Mouse (Mus musculus): ENCODE measurements around the gene Hspa1b. TPM values are rescaled to one million over a fixed set of nuclear protein-coding genes. Genes with fewer than 3 reads are reported as not detected.

The Hspa1b gene
- total RNA-seq, 2 experiments from 2014 or later = 17.0 to 23.5 TPM

DNA sequence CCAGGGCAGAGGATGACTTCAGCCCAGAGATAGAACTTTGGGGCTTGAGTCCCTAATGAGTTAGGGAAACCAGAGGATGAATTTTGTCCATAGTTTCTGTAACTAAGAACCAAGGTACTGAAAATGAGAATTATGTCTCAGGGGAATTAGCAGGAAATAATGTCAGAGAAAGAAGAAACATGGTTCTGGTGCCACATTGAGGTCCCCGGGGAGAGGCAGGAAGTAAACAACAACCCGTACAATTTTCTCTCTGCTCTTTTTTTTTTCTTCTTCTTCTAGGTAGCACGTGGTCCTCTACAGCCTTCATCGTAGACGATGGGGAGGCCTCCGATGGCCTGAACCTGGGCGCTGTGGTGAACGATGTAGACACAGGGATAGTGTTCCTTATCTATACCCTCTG lies 26.8 kb downstream of the Hspa1b start:
- DNase-seq (ENCODE audit: extremely low spot score in 1 of 2, low spot score in 1 of 2) = no peak

DNA sequence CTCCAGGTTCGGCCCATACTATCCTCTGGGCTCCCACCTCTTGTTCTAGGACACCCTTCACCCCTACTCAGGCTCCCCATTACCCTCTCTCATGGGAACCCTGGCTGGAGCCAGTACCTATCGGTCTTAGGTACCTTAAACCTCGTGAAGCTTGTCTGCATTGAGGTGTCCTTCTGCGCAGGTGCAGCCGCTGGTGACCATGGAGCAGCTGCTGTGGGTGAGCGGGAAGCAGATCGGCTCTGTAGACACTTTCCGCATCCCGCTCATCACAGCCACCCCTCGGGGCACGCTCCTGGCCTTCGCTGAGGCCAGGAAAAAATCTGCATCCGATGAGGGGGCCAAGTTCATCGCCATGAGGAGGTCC lies 27.3 kb downstream of the Hspa1b start:
- no peak for DNase-seq (ENCODE audit: extremely low spot score in 1 of 2, low spot score in 1 of 2)

DNA sequence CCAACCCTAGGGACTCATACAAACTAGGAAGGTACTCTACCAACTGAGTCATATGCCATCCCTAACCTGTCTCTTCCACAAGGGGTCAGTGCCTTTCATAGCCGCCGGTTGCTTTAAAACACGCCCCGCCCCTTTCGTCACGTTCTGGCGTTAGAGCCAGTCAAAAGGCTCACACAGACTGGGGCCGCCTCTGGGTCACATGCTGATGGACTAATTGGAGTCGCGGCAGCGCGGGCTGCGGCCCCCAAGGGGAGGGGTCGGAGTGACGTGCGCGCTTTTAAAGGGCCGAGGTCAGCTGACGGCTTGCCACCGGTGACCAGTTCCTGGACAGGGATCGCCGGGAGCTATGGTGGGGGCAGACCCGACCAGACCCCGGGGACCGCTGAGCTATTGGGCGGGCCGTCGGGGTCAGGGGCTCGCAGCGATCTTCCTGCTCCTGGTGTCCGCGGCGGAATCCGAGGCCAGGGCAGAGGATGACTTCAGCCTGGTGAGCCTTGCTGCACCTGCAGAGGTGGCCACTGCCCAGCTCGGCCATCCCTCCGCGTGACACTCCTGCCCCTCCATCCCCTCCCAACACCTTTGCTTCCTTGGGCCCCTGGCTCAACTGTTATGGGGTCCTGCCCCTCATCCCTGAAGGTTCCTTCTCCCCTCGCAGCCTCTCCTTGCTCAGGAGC lies 27.8 kb downstream of the Hspa1b start, which contains the start of gene Neu1:
TSS of gene Neu1 (plus strand) at position 193 of the 674 bp plus-strand sequence.
- DNase-seq (ENCODE audit: extremely low spot score in 1 of 2, low spot score in 1 of 2) = peak; percentile 90 to 95

DNA sequence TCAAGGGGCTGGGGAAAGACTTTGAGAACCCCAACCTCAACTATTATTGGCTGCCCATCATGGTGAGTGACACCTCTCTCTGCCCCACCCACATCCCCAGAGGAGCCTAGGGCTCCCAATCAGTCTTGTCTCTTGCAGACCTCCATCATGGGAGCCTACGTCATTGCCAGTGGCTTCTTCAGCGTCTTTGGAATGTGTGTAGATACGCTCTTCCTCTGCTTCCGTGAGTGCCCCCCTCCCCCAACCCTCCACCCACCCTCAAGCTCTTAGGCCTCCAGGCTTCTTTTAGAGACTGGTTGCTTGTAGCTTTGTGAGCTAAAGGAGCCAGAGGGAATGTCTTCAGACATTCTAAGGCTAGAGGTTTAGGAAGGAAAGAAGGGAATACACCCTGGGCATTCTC lies 30.2 kb downstream of the Hspa1b start:
- no peak for DNase-seq (ENCODE audit: extremely low spot score in 1 of 2, low spot score in 1 of 2)

DNA sequence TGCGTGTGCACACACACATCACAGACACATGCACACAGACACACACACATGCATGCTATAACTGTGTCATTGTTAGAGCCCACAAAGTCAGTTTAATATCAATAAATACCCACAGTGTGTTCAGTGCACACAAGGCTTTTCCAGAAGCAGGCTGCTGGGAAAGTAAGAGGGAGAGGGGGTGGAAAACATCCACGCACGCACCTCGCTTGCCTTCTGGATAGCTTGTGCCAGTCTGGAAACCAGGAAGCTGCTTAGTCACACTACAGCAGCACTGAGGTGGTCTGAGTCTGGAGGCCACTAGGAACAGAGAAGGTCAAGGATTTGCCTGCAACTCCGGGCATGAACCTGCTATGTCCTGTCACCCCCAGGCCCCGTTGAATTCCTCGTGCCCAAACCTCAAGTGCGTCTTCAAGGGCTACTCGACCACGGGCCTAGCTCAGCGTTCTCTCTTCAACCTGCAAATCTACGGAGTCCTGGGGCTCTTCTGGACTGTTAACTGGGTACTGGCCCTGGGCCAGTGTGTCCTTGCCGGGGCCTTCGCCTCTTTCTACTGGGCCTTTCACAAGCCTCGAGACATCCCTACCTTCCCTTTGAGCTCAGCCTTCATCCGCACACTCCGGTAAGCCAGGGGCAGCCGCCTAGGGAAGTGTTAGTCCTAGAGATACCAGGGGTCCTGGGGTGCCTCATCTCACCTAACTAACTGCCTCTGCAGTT lies 31.6 kb downstream of the Hspa1b start:
- no peak for DNase-seq (ENCODE audit: extremely low spot score in 1 of 2, low spot score in 1 of 2)

DNA sequence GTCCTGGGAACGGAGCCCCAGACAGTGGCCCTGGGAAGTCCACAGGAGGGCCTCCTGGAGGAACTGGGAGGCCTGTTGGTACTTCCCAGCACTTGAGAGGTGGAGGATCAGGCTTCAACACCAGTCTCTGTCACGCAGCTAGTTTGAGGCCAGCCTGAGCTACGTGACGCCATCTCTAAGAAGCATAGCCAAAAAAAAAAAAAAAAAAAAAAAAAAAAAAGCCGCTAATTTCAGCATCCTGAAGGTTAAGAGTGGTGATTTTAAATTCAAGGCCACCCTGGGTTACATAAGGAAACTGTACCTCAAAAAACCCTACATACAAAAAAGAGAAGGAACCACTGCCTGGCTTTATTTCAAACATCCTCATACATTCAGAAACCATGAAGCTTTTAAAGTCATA lies 34.8 kb downstream of the Hspa1b start:
- DNase-seq (ENCODE audit: extremely low spot score in 1 of 2, low spot score in 1 of 2) = no peak

DNA sequence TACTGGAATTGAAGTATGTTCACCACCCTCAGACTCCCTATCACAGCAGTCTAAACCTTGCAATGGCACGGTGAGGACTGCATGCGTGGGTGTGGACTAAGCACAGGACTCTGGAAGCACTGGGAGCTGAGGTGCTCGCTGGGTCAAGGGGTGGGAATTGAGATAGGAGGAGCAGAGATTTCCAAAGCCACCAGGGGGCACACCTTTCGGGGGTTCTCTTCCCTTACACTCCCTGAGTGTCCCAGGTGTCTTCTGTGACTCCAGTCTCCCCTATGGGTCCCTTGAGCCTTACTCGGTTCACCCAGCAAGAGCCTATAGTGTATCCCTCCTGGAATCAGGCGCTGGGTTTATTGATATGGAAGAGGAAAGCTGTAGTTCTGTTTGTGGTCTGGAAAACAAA lies 36.1 kb downstream of the Hspa1b start:
- no peak for DNase-seq (ENCODE audit: extremely low spot score in 1 of 2, low spot score in 1 of 2)

DNA sequence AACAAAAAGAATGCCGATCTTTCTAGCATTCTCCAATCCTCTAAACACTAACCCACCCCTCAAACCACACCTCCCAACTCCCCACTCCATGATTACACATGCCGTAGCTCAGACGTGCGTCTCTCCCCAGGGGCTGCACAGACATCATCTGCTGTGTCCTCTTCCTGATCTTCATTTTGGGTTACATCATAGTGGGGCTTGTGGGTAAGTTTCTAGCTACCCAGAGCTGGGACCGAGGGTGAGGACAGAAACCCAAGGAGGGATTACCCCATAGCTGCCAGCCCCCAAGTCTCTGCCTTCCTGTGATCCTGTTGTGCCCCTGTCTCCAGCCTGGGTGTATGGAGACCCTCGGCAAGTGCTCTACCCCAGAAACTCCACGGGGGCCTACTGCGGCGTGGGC lies 41.9 kb downstream of the Hspa1b start:
- no peak for DNase-seq (ENCODE audit: extremely low spot score in 1 of 2, low spot score in 1 of 2)

DNA sequence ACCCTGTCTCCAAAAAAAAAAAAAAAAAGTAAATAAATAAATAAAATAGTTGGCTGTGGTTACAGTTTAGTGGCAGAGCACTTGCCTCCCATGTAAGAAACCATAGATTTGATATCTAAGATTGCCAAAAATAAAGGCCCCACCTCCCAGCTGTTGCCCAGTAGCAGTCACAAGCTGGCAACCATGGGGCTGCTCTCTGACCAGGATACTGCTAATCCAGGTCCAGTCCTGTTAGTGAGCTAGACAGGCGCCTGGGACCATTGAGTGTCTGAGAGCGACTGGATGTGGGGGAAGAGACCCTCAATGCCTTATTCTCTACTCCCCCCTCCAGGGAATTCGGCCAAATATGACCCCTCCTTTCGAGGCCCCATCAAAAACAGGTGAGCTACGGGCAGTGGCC lies 42.7 kb downstream of the Hspa1b start:
- DNase-seq (ENCODE audit: extremely low spot score in 1 of 2, low spot score in 1 of 2) = no peak

DNA sequence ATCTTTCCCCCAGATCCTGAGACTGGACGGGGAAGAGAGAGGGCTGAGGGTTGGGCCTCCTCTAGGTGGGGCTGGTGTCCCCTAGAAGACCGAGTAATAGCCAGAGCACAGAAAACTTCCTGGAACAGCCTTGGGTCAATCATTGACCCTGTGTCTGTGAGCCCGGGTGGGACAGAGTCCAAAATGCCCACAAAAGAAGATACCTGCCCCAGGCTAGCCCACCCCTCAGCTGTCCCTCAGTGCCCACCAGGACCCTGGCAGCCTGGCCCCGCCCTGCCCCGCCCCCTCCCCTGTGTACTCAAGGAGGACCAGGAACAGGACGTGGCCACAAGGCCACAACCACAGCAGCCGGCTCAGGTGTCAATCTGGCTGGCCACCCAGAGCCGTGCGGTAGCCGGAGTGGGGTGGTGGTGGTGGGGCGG lies 43.6 kb downstream of the Hspa1b start:
- no peak for DNase-seq (ENCODE audit: extremely low spot score in 1 of 2, low spot score in 1 of 2)

DNA sequence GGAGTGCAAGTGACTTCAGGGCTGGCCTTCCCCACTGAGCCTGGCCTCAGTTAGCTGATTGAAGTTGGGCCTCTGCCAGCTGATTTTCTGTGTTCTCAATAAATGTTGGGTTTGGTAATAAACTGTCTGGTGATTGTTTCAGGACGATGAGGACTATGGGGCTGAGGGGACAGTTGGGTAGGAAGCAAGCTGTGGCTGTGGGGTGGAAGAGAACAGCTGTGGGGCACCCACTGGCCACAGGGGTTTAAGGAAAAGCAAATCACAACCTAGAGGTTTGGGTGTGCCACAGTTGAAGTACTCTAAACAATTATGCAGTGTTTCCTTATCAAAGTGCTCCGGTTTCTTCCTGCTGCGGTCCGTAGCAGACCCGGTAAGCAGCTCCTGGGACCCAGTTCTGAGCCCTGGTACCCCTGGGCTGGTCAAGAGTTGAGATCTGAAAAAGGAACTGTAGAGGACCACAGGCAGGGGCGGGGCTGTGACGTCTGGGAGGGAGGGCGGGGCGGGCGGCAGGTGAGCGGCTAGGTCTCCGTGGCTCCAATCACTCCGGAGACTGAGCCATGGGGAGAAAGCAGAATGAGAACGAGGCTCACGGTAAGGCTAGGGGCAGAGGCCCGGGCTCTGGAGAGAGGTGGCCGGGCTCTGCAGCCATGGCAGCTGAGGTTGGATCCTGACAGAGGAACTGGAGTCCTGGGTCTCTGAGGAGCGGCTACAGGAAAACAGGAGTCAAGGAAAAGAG lies 44.9 kb downstream of the Hspa1b start, which contains the start of gene Slc44a4:
TSS of gene Slc44a4 (plus strand) at position 537 of the 736 bp plus-strand sequence.
- no peak for DNase-seq (ENCODE audit: extremely low spot score in 1 of 2, low spot score in 1 of 2)

DNA sequence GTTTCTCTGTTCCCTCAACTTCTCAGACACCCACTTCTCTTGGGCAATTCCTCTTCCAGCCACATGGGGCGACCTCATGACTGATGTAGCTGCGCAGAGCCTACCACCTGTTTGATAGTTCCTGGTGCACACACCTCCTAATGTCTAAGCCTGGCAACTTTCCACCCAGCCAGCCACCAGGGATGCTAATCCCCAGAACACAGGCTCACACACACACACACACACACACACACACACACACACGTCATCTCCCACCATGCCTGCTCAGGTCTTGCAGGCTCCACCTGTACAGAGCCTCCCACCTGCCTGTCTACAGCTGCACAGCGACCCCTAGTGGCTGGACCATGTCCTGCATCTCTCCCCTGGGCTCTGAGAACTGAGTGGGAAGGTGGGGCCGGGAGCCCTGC lies 47.1 kb downstream of the Hspa1b start:
- DNase-seq (ENCODE audit: extremely low spot score in 1 of 2, low spot score in 1 of 2) = peak; percentile 71 to 74

DNA sequence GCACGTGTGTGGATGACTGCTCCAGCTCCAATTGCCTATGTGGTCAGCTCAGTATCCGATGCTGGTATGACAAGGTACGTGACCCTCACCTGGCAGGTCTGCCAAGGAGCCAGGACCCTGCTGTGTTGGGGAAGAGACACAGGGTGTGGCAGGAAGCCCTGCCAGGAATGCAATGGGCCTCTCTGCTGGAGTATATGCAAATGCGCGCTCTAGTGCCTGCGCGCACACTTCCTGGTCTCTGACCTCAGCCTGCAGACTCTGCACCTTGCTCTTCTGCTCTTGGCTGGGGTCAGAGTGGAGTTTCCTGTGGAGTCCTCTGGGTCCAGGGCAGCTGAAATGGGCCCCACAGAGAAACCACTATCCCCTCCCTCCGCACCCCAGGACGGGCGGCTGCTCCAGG lies 48.1 kb downstream of the Hspa1b start:
- no peak for DNase-seq (ENCODE audit: extremely low spot score in 1 of 2, low spot score in 1 of 2)

Other genes starting within 250 kb of the Hspa1b start
- 10 to 100 TPM; 16.5 to 17.5 TPM for gene C4b, start 215.4 kb downstream of the Hspa1b start, total RNA-seq (2021)
- gene Cyp21a1, start 154.7 kb downstream of the Hspa1b start, total RNA-seq (2021) = under 1 TPM; 0.12 to 0.19 TPM
- 10 to 100 TPM; 57.3 to 59.8 TPM for gene Stk19, start 122.3 kb downstream of the Hspa1b start, total RNA-seq (2021)
- 10 to 100 TPM; 36.7 to 37.7 TPM for gene Dxo, start 122.2 kb downstream of the Hspa1b start, total RNA-seq (2021)
- gene Skiv2l, start 109.0 kb downstream of the Hspa1b start, total RNA-seq (2021) = 10 to 100 TPM; 64.7 to 72.4 TPM
- gene Nelfe, start 108.8 kb downstream of the Hspa1b start, total RNA-seq (2021) = 10 to 100 TPM; 32.1 to 39.1 TPM
- gene Cfb, start 96.7 kb downstream of the Hspa1b start, total RNA-seq (2021) = under 1 TPM in 1 of 2 experiments, not detected in 1; 0.17 TPM
- gene Zbtb12, start 79.8 kb downstream of the Hspa1b start, total RNA-seq (2021) = 1 to 10 TPM; 7.3 to 7.7 TPM
- gene Gm20547, start 77.2 kb downstream of the Hspa1b start, total RNA-seq (2021) = not detected
- gene C2, start 61.0 kb downstream of the Hspa1b start, total RNA-seq (2021) = 1 to 10 TPM in 1 of 2 experiments, under 1 TPM in 1; 0.86 to 1.9 TPM
- 100 to 1,000 TPM; 164 to 188 TPM for gene Ehmt2, start 60.8 kb downstream of the Hspa1b start, total RNA-seq (2021)
- gene Slc44a4, start 44.8 kb downstream of the Hspa1b start, total RNA-seq (2021) = under 1 TPM; 0.20 to 0.21 TPM
- gene Neu1, start 28.0 kb downstream of the Hspa1b start, total RNA-seq (2021) = 10 to 100 TPM; 37.2 to 37.4 TPM
- gene Gm20481, start 10.7 kb upstream of the Hspa1b start, total RNA-seq (2021) = not detected
- 10 to 100 TPM; 14.9 to 17.9 TPM for gene Hspa1a, start 12.9 kb upstream of the Hspa1b start, total RNA-seq (2021)
- gene Hspa1l, start 13.5 kb upstream of the Hspa1b start, total RNA-seq (2021) = under 1 TPM; 0.22 to 0.31 TPM
- gene Lsm2, start 22.6 kb upstream of the Hspa1b start, total RNA-seq (2021) = 10 to 100 TPM; 18.1 to 19.3 TPM
- gene Vars, start 41.7 kb upstream of the Hspa1b start, total RNA-seq (2021) = 10 to 100 TPM; 43.7 to 55.6 TPM
- under 1 TPM; 0.07 to 0.23 TPM for gene Vwa7, start 57.3 kb upstream of the Hspa1b start, total RNA-seq (2021)
- 1 to 10 TPM in 1 of 2 experiments, under 1 TPM in 1; 0.64 to 1.1 TPM for gene Sapcd1, start 68.8 kb upstream of the Hspa1b start, total RNA-seq (2021)
- gene Msh5, start 87.5 kb upstream of the Hspa1b start, total RNA-seq (2021) = under 1 TPM; 0.62 to 0.82 TPM
- 10 to 100 TPM in 1 of 2 experiments, 1 to 10 TPM in 1; 9.7 to 10.1 TPM for gene Clic1, start 90.7 kb upstream of the Hspa1b start, total RNA-seq (2021)
- 10 to 100 TPM; 19.5 to 20.7 TPM for gene Ddah2, start 99.8 kb upstream of the Hspa1b start, total RNA-seq (2021)
- not detected for gene Ly6g6c, start 106.2 kb upstream of the Hspa1b start, total RNA-seq (2021)
- gene Mpig6b, start 106.9 kb upstream of the Hspa1b start, total RNA-seq (2021) = not detected
- gene Ly6g6e, start 117.7 kb upstream of the Hspa1b start, total RNA-seq (2021) = 1 to 10 TPM; 4.1 to 4.3 TPM
- gene Ly6g6d, start 118.8 kb upstream of the Hspa1b start, total RNA-seq (2021) = 1 to 10 TPM in 1 of 2 experiments, under 1 TPM in 1; 0.80 to 1.2 TPM
- gene Ly6g6f, start 126.4 kb upstream of the Hspa1b start, total RNA-seq (2021) = not detected
- gene Abhd16a, start 130.0 kb upstream of the Hspa1b start, total RNA-seq (2021) = 10 to 100 TPM; 97.9 to 98.1 TPM
- not detected for gene Ly6g5c, start 149.0 kb upstream of the Hspa1b start, total RNA-seq (2021)
- gene Ly6g5b, start 156.2 kb upstream of the Hspa1b start, total RNA-seq (2021) = under 1 TPM; 0.42 to 0.54 TPM
- gene Gpank1, start 162.2 kb upstream of the Hspa1b start, total RNA-seq (2021) = 10 to 100 TPM; 14.2 to 14.4 TPM
- gene Csnk2b, start 162.8 kb upstream of the Hspa1b start, total RNA-seq (2021) = 100 to 1,000 TPM; 179 to 181 TPM
- gene D17H6S53E, start 167.1 kb upstream of the Hspa1b start, total RNA-seq (2021) = 10 to 100 TPM; 27.0 to 27.3 TPM
- gene Apom, start 172.8 kb upstream of the Hspa1b start, total RNA-seq (2021) = not detected
- 100 to 1,000 TPM; 290 to 320 TPM for gene Bag6, start 175.9 kb upstream of the Hspa1b start, total RNA-seq (2021)
- gene Prrc2a, start 205.7 kb upstream of the Hspa1b start, total RNA-seq (2021) = 100 to 1,000 TPM; 302 to 353 TPM
- gene Aif1, start 216.8 kb upstream of the Hspa1b start, total RNA-seq (2021) = 10 to 100 TPM; 10.4 to 10.8 TPM
- 1 to 10 TPM; 8.1 to 8.9 TPM for gene Lst1, start 229.2 kb upstream of the Hspa1b start, total RNA-seq (2021)
- gene Ltb, start 235.2 kb upstream of the Hspa1b start, total RNA-seq (2021) = under 1 TPM; 0.42 to 0.54 TPM
- not detected for gene Tnf, start 242.8 kb upstream of the Hspa1b start, total RNA-seq (2021)
- gene Lta, start 246.1 kb upstream of the Hspa1b start, total RNA-seq (2021) = under 1 TPM in 1 of 2 experiments, not detected in 1; 0.20 TPM